Mouse (Mus musculus) testis, adult 2 months (tissue): ENCODE measurements around the gene Ankfy1.

Experiments used
- CTCF ChIP-seq: fragments of 200-500 bp; IDR thresholded peaks from 2 replicates; pipeline ENCODE4 v1.5.1; 2012; ENCODE audit warnings: low read depth, mild to moderate bottlenecking, inconsistent platforms, low read length, moderate library complexity; ENCODE audit not compliant: control insufficient read depth, insufficient read depth, insufficient replicate concordance
- POLR2A ChIP-seq: fragments of 200-500 bp; IDR thresholded peaks from 2 replicates; pipeline ENCODE4 v1.6.1; 2012; ENCODE audit warnings: low read depth, mild to moderate bottlenecking, inconsistent platforms, low read length, moderate library complexity; ENCODE audit not compliant: control insufficient read depth

DNA sequence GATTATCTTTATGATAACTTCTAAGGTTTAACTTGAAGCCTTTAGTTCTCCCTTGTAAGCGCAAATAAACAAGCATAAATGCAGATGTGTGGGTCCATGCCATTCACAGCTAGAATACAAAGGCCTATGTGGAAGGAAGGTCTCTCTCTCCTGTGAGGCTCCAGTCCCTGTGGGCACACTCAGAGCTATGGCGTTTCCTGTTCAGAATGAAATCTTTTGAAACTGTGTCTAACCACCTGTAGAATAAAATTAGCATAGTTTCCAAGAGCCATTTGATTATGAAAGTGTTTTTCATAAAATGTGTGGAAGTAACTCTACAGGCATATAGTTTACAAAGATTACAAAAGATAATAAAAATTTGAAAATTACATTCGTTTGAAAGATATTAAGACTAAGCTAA is 28.4 kb downstream of the Ankfy1 start:
- no peak for TF ChIP-seq CTCF
- TF ChIP-seq POLR2A, result no peak
